Mouse (Mus musculus) layer of hippocampus, adult 18-20 months (tissue): ENCODE data around the gene Pde2a. TPM values are rescaled to one million over a fixed set of nuclear protein-coding genes. Genes with fewer than 3 reads are reported as not detected.
A peak's percentile ranks its signal among the peaks of the same experiment; 100 is the strongest.

Source experiments
- DNase-seq, 2 experiments: peaks; one replicate each; pipeline ENCODE4 v3.0.0; 2022; ENCODE audit warnings: low spot score in 2 of 2
- total RNA-seq, 2 experiments: library from RNA; stranded (reverse); gene quantifications; 2 replicates each; pipeline ENCODE4 v1.2.3; 2021

Gene Pde2a
- total RNA-seq, 2 experiments from 2014 or later = 327 to 333 TPM

DNA sequence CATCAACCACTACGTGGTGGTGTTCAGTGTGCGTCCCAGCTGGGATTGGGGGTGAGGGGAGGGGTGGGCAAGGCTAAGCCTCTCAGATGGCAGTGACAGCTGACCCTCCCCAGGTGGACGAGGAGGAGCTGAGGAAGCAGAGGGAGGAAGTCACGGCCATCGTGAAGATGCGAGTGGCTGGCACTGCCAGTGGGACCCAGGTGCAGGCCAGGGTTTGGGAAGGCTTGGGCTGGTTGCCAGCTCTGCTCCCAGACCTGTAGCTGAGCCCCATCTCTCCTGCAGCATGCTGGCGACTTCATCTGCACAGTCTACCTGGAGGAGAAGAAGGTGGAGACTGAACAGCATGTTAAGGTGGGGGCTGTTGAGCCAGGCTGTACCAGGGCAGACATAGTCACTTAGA lies 20.0 kb upstream of the Pde2a start:
- DNase-seq = no peak

DNA sequence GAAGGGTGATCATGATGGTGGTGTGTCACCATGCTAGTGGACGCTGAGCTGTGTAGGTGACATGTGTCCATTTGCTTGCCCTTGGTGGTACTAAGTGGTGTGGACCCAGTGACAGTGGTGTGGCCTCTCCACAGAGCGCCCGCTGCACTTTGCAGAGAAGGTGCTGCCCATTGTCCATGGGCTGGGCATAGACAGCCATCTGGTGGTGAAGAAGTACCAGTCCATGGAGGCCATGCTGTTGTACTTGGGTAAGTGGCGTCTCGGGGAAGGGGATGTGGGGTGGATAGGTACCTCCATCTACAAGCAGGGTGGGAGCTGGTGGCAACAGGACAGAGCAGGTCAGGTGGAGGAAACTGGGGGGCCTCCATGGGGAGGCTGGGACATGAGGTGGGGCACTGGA lies 17.7 kb upstream of the Pde2a start:
- no peak for DNase-seq

DNA sequence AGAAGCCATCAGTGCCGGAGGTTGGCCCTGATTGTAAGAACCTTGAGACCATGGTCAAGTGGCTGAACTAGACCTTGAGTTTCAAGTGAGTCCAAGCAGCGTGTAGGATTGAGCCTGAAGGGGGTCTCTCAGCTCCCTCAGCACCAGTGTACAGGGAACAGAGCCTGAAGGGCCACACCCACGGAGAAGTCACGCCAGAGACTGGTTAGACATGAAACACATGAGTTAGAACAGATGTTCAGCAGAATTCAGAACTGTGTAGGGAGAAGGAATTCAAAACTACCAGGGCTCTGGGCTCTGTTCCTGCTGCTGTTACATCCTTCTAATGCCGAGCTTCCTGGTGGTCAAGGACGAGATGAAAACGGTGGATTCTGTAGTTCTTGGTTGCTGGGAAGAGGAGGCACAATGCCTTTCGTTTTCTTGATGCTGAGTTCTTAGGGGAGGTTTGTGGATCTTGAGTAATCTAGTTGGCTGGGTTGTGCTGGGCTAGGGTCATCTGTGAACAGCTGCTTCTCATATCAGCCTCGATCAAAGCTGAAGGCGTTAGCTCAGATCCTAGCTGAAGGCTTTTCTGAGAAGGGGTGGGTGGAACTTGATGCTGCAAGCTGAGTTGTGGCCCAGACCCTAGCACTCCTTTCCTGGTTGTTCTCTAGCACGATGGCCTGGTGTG lies 11.1 kb upstream of the Pde2a start, which contains the start of gene Gm45837:
TSS of gene Gm45837 (plus strand) at position 620 of the 670 bp plus-strand sequence.
- DNase-seq = no peak

DNA sequence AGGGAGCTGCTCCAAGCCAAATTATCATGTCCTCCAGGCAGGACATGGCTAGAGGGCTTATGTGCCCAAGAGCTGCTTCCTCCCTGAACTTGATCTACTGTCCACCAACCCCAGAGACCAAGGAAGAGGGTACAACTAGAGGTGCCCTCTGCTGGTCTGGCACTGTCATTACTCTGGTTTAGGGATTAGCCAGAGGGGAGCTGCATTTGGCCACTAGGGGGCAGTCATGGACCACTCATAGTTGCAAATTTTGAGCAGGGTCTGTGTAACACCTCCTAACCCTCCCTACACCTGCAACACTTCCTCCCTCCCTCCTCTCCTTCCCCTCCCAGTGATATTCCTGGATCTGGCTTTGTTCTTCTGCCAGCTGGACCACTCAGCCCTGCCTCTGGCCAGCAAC lies 8.7 kb upstream of the Pde2a start:
- DNase-seq = peak; percentile 73 to 93

DNA sequence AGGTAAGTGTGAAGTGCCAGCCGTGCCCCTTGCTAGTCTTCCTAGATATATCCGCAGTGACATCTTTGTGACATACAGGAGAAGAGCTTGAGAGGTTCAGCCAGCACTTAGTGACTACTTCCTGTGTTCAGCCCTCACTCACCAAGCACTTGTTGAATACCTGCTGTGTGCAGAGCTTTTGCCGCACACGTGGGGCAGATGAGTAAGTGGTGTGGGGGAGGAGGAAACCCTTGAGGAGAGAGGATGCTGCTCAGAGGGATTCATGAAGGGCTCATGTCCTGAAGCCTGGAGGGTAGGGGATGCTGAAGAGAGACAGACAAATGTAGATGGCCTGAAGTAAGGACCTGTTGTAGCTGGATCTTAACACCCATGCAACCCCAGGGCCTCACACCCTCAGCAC lies 7.3 kb upstream of the Pde2a start:
- DNase-seq = no peak

DNA sequence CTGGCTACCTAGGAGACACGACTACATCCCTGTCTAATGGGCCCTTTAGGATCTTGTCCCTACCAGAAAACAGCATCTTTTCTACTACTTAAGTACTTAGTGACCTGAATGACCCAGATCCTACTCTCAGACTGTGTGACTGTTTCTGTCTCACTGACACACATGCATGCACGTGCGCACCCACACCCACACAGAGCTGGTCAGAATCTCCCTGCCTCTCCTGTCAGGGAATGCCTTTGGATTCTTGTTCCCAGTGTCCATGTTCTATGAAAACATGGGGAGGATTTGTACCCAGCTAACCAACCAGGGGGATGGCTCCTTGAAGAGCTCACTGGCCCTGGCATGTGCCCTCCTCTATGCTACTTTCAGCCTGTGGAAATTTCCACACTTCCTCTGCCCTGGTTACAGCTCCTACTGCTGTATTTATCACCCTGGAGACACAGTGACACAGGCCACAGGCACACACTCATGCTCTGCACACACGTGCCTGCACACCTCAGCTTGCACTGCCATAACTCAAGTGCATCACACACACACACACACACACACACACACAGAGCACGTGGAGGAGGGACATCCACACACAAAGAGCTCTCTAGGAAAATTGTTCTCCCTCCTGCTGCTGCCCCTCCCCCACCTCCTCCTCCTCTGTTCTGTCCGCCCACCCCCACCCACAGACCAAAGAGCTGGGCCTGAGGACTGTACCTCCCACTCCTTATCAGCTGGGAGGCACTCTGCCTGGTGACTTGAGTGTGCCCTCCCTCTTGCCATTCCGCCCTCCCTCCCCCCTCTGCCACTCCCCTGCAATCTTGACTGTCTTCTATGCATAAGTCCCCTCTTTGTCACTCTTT lies 6.6 kb upstream of the Pde2a start:
- peak in 1 of 2 experiments; percentile 39 for DNase-seq

- DNase-seq = no peak
These were observed 5.9 kb upstream of the Pde2a start for GRCm38 (mm10) chr7:101415512-101416100.

GRCm38 (mm10) chr7:101416391-101416790 lies 5.1 kb upstream of the Pde2a start:
- DNase-seq = no peak

GRCm38 (mm10) chr7:101419013-101419770 lies 2.3 kb upstream of the Pde2a start:
- DNase-seq = peak in 1 of 2 experiments; percentile 65

- DNase-seq = no peak
These were observed 578 bp downstream of the Pde2a start for GRCm38 (mm10) chr7:101422069-101422468.

DNA sequence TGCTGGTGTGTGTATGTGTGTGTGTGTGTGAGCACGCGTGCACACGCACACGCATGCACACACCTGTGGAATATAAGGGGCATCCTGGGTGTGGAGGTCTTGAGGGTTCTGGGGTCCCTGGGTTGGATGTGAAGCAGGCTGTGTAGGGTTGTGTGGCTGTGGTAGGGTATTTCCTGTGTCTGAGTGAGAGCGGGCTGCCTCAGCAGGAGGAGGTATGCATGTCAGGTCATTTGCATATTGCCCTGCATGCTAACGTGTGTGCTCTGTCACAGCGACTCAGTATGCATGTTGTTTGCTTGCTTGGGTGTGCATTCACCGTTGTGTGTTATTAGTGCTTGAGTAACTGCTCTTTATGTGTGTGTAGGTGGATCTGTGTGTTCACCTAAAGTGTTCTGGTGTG lies 1.2 kb downstream of the Pde2a start:
- DNase-seq = no peak

GRCm38 (mm10) chr7:101423970-101424369 lies 2.5 kb downstream of the Pde2a start:
- no peak for DNase-seq

DNA sequence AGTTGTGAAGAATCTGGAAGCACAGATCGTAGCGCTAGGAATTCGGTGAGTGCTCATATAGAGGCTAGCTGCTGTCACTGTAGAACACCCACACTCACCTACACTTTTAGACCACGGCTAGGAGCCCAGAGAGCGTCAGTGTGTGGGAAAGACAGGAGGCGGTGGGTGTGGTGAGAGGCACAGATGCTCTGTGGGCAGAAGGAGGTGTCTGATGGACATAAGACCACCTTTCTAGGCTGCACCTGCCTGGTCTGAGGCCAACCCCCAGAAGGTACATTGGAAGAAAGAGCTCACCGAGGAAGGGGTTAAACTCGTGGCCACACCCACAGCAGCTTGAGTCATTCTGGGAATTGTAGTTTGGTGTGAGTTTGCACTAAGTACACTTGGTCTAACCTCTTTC lies 5.2 kb downstream of the Pde2a start:
- peak in 1 of 2 experiments; percentile 52 for DNase-seq

- DNase-seq = peak in 1 of 2 experiments; percentile 74
These were observed 6.2 kb downstream of the Pde2a start for GRCm38 (mm10) chr7:101427736-101428135.

- DNase-seq = no peak
These were observed 13.5 kb downstream of the Pde2a start for GRCm38 (mm10) chr7:101435038-101435437.

GRCm38 (mm10) chr7:101437876-101438275 lies 16.4 kb downstream of the Pde2a start:
- no peak for DNase-seq

GRCm38 (mm10) chr7:101443093-101443492 lies 21.6 kb downstream of the Pde2a start:
- DNase-seq = no peak

DNA sequence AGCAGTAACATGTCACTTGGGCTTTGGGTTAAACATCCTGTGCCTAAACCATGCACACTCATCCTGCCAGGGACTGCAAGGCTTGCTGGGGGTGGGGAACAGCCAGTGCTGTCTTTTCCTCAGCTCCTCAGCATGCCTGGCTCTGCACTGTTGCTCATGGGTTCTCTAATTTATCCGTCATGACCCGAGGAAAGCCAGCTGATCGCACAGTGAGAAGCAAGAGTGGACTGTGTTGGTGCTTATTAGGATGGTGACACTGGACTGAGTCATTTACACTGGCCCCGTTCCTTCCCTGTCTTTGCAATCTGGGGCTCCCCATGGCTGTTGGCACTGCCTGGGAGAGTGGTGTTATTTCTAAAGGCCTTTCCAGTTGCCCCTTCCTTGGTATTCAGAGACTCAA lies 22.7 kb downstream of the Pde2a start:
- DNase-seq = no peak

DNA sequence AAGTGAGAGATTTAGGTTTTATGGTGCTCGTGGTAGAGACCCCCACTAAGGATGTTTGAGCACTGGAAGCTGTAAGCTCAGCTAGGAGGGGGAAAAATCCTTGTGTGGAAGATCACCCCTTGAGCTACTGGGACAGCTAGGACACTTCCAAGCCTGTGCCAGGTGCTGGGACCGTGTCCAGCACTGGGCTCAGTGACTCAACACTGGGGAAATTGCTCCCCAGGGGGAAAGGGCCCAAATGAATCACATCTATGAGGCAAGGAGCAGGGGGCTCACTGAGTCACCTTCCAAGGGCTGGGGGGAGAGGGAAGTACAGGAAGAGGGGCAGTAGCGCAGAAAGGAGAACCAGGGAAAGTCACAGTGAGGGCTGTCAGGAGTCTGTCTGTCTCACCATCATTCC lies 28.4 kb downstream of the Pde2a start:
- DNase-seq = no peak

DNA sequence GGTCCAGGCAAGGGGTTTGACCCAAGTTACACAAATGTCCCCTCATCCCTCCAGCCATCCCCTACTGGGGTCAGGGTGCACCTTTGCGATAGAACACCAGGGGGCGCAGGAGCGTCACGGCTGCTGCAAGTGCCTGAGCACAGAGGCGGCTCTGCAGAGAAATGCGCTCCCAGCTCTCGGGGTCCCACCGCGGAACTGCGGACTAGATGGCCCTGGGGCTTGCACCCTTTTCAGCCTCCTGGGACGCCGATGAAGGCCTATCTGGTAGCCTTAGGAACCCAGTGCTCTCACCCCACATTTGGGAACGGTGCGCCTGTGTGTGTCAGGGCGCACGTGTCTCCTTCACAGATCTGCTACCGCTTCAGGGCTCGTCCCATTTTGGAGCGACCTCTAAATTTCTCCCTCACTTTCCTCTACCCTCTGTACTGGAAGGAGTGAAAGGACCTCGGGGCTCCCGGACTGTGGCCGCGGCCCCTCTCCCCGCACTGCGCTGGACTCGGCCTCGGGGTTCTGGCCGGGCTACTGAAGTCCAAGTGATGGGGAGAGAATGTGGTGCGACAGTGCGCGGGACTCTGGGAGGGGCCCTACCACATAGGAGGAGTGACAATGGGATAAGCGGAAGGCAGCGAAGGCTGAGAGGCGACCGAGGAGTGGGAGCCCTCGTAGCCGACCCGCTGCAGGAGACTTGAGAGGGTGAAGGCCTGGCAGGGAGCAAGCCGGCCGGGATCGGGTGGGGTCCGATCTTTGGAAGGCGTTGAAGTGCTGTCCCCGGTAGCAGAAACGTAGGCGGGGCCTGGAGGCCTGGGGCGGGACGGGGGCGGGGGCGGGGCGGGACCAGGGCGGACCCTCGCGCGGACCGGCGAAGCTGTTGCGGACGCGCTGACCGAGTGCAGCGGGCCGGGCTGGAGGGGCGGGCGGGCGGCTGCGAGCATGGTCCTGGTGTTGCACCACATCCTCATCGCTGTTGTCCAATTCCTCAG lies 29.2 kb downstream of the Pde2a start:
- peak; percentile 81 to 93 for DNase-seq
